Mouse (Mus musculus) ES-E14 (cell line): ENCODE measurements around the gene C2. TPM values are rescaled to one million over a fixed set of nuclear protein-coding genes. Genes with fewer than 3 reads are reported as not detected.
A peak's percentile ranks its signal among the peaks of the same experiment; 100 is the strongest.

ENCODE experiments used
- DNase-seq: peaks from one replicate; pipeline ENCODE4 v3.0.0-alpha.2; 2013; ENCODE audit warnings: low read depth, low spot score
- H3K27ac ChIP-seq: 2 replicates; pipeline ENCODE4 v1.5.1; 2012; ENCODE audit warnings: low read depth, mild to moderate bottlenecking, low read length, moderate library complexity, mixed read lengths; ENCODE audit not compliant: poor library complexity, insufficient read depth, severe bottlenecking
- H3K36me3 ChIP-seq: 2 replicates; pipeline ENCODE4 v1.6.1; 2012; ENCODE audit warnings: mild to moderate bottlenecking, low read length, moderate library complexity, mixed read lengths; ENCODE audit not compliant: control insufficient read depth, poor library complexity, insufficient read depth, severe bottlenecking
- H3K4me1 ChIP-seq, 2 experiments: fragments of 150-350 bp in 1 of 2; sonication (generic) in 1 of 2; 2 replicates each; pipeline ENCODE4 v1.6.1; 2012; ENCODE audit warnings: low read length in 2 of 2, mild to moderate bottlenecking in 1 of 2, mixed read lengths in 1 of 2; ENCODE audit not compliant: control insufficient read depth in 2 of 2, insufficient read depth in 2 of 2, poor library complexity in 1 of 2
- H3K4me3 ChIP-seq, 2 experiments: fragments of 150-350 bp in 1 of 2; sonication (generic) in 1 of 2; 2 replicates each; pipeline ENCODE4 v1.5.1; 2012; ENCODE audit warnings: low read length in 2 of 2, low read depth in 1 of 2, mild to moderate bottlenecking in 1 of 2, mixed read lengths in 1 of 2; ENCODE audit not compliant: insufficient read depth in 1 of 2, poor library complexity in 1 of 2, severe bottlenecking in 1 of 2
- H3K9ac ChIP-seq: 2 replicates; pipeline ENCODE4 v1.6.1; 2012; ENCODE audit warnings: low read depth, mild to moderate bottlenecking, low read length, mixed read lengths; ENCODE audit not compliant: poor library complexity, insufficient read depth, severe bottlenecking
- H3K9me3 ChIP-seq: fragments of 150-350 bp; sonication (generic); 2 replicates; pipeline ENCODE4 v1.6.1; 2012; ENCODE audit warnings: low read depth, mild to moderate bottlenecking, low read length; ENCODE audit not compliant: control insufficient read depth, insufficient read depth
- CHD2 ChIP-seq: IDR thresholded peaks from 2 replicates; pipeline ENCODE4 v1.6.1; 2014; ENCODE audit warnings: mild to moderate bottlenecking, low read depth, low read length, inconsistent platforms
- HCFC1 ChIP-seq: IDR thresholded peaks from 2 replicates; pipeline ENCODE4 v1.6.1; 2012; ENCODE audit warnings: low read length, inconsistent platforms, borderline replicate concordance; ENCODE audit not compliant: insufficient read depth
- MAFK ChIP-seq: IDR thresholded peaks from 2 replicates; pipeline ENCODE4 v1.6.1; 2014; ENCODE audit warnings: mild to moderate bottlenecking, low read depth, low read length, inconsistent platforms; ENCODE audit not compliant: insufficient read depth
- ZC3H11A ChIP-seq: IDR thresholded peaks from 2 replicates; pipeline ENCODE4 v1.6.1; 2012; ENCODE audit warnings: low read depth, mild to moderate bottlenecking, inconsistent platforms, low read length, borderline replicate concordance
- ZNF384 ChIP-seq: IDR thresholded peaks from 2 replicates; pipeline ENCODE4 v1.6.1; 2012; ENCODE audit warnings: low read depth, low read length, inconsistent platforms
- in situ Hi-C, 2 experiments: fragments of 600-800 bp; cut with MboI; formaldehyde crosslinking; loops; one replicate each; pipeline ENCODE4 v1.15.1; 2025; ENCODE audit warnings: low sequenced_read_pairs in 2 of 2, inconsistent platforms in 1 of 2; ENCODE audit not compliant: unreplicated experiment in 2 of 2
- total RNA-seq: library from RNA; depleted of rRNA; stranded (reverse); fragments of 300-350 nt; gene quantifications from 2 replicates; pipeline ENCODE4 v1.2.3, GENCODE M21; 2012

C2 gene
- total RNA-seq, 1 experiment: 5.0 TPM

DNA sequence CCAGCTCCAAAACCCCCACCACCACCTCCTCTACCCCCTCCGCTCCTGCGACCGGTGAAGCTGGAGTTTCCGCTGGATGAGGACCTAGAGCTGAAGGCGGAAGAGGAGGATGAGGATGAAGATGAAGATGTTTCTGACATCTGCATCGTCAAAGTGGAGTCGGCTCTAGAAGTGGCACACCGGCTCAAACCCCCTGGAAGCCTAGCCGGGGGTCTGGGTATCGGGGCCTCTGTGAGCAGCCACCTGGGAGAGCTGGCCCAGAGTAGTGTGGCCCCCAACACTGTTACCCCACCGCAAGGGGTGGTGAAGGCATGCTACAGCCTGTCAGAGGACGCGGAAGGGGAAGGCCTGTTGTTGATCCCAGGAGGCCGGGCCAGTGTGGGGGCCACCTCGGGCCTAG, 2.3 kb downstream of the C2 start:
- TF ChIP-seq MAFK: no peak
- TF ChIP-seq ZC3H11A: no peak
- TF ChIP-seq ZNF384: no peak
- no peak for TF ChIP-seq HCFC1
- no peak for TF ChIP-seq CHD2
- Histone ChIP-seq H3K4me1 (peaks cover 6 to 12% of the 10 kb centered on the region in 2 experiments), H3K9me3 (no peaks in the 10 kb centered on the region), H3K27ac (no peak overlapping the region), H3K36me3 (peaks cover 4% of the 10 kb centered on the region; the same call in 1 of the 2 replicates), H3K9ac (peak overlapping the region; percentile 86; the same call in 1 of the 2 replicates), H3K4me3 (peak overlapping the region; percentile 84 to 92; a peak in 3 of 4 replicates)
- in situ Hi-C loops: no loop called here
- no peak for DNase-seq

DNA sequence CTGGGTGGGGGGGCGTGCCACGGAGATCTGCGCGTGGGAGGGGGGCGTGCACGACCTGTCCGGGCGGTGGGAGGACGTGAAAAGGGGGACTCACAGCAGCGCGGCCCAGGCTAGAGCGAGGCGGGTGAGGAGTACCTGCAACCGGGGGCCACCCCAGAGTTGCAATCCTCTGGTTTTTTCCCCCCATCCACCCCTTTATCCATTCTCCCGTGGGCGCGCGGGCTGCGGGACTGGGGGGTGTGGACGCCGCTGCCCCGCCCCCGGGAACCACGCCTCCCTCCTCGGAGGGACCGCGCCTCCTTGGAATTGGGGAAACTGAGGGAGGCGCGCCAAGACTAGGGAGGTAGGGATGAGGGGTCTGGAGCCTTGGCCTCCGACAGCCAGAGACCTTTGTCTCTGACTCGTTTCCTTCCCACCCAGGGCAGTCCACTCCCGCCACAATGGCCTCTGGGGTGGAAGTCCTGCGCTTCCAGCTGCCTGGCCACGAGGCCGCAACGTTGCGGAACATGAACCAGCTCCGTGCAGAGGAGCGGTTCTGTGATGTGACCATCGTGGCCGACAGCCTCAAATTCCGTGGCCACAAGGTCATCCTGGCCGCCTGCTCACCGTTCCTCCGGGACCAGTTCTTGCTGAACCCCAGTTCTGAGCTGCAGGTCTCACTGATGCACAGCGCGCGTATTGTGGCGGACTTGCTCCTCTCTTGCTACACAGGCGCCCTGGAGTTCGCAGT, 3.1 kb downstream of the C2 start:
- Histone ChIP-seq H3K4me1 (peaks cover 8 to 16% of the 10 kb centered on the region in 2 experiments), H3K27ac (peak overlapping the region; percentile 60; the same call in 1 of the 2 replicates), H3K36me3 (peaks cover 4% of the 10 kb centered on the region; the same call in 1 of the 2 replicates), H3K4me3 (peak overlapping the region; percentile 84 to 92), H3K9me3 (no peaks in the 10 kb centered on the region), H3K9ac (peak overlapping the region; percentile 86)
- in situ Hi-C loops: no loop called here
- no peak for TF ChIP-seq CHD2
- no peak for TF ChIP-seq ZNF384
- TF ChIP-seq HCFC1: no peak
- no peak for TF ChIP-seq ZC3H11A
- no peak for DNase-seq

DNA sequence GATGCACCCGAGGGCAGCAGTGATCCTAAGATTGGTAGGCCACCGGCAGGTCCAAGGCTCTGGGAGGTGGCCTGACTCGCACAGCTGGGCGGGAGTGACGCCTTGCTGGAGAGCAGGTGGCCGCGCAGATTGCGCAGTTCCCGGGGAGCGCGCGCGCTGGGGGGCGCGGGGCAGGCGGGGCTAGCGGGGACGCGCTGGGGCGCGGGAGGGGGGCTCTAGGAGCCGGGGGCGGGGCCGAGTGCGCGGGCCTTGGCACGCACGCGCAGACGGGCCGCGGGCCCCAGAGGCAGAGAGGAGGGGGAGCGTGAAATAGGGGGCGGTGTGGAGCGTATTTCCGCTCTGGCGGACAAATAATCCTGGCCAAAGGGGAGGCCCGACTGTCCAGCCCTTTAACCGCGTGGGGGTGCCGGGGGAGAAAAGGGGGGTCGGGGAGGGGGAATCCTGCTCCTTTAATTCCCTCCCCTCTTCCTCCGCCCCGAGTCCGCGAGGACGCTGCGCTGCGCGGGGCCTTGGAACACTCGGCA, 3.9 kb downstream of the C2 start:
- peak; percentile 88 for DNase-seq
- no peaks in the 10 kb centered on the region for H3K9me3 ChIP-seq
- in situ Hi-C loops: no loop called here
- peak overlapping the region; percentile 60 for H3K27ac ChIP-seq
- peak overlapping the region; percentile 84 to 92 for H3K4me3 ChIP-seq
- peak overlapping the region; percentile 86 for H3K9ac ChIP-seq
- H3K4me1 ChIP-seq: peaks cover 8 to 17% of the 10 kb centered on the region in 2 experiments
- peaks cover 4% of the 10 kb centered on the region; the same call in 1 of the 2 replicates for H3K36me3 ChIP-seq
- no peak for TF ChIP-seq CHD2
- TF ChIP-seq ZNF384: no peak
- TF ChIP-seq ZC3H11A: no peak
- TF ChIP-seq HCFC1: no peak

DNA sequence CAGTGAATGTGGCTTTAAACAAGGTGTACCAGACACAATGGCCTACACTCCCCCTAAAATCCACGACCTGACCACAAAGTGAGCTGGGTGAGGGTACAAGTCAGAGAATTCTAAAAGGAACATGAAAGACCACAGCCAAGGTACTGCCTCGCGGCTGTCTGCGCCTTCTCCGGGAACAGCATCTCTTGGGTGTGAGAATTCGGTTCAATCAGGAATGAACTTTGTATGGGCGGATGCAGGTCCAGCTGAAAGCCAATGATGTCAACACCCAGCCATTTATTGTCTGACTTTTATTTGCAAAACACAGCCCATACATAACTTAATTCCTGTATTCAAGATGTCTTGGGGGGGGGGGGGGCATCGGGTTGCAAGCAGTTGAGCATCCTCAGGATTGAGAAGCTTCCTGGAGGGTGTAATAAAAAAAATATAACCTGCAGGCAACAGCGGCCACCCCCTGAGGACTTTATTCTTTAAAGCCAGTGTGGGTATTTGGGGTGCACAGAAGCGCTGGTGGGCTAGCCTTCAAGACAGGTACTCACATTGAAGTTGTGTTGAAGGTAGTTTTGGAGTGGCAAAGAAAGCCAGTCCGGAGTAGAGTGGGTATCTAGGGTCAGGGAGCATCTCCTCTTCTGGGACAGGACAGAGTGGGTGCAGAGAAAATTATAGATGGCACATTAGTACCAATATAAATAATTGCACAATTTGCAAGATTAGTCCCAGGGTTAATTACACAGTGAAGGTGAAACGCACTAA, 4.8 kb downstream of the C2 start:
- no peak for DNase-seq
- Histone ChIP-seq H3K36me3 (peaks cover 4% of the 10 kb centered on the region; the same call in 1 of the 2 replicates), H3K27ac (peak overlapping the region; percentile 5; the same call in 1 of the 2 replicates), H3K4me1 (peaks cover 8 to 17% of the 10 kb centered on the region in 2 experiments), H3K9me3 (no peaks in the 10 kb centered on the region), H3K9ac (peak overlapping the region; percentile 56; the same call in 1 of the 2 replicates), H3K4me3 (peak overlapping the region in 1 of 2 experiments; percentile 61; a peak in 1 of 4 replicates)
- TF ChIP-seq MAFK (no peak), HCFC1 (no peak), ZNF384 (no peak), ZC3H11A (no peak), CHD2 (no peak)
- in situ Hi-C loops: no loop called here
